Mouse (Mus musculus): Measurements from ENCODE around the gene Cbr1. TPM values are rescaled to one million over a fixed set of nuclear protein-coding genes. Genes with fewer than 3 reads are reported as not detected.

Cbr1 gene
- polyA plus RNA-seq, 1 experiment from 2014 or later, result 119 TPM

DNA sequence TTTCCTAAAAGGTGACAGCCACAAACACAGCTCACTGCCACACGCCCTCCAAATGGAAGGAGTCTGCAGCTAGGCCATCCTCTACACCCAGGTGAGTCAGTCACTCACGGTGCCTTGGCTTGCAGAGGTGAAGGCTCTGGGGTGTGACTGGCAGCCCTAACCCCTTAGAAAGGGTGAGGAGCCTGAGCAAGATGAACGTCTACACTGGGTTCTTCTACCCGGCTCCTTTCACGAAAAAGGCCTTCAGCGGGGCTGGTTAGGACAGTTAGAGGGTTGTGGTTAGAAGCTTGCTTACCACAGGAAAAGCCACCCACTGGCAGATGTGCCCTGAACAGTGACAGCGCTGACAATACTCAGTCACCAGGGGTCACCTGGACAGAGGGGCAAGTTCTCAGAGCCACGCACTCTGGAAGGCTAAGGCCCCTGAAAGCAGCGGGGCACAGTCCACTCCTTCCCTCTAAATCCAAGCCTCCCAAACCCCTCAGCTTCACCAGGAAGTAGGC lies 19.9 kb upstream of the Cbr1 start:
- Histone ChIP-seq H3K4me2 (replicated peaks) (no peak overlapping the region), H3K27ac (no peak overlapping the region), H3K4me3 (replicated peaks) (no peak overlapping the region), H3K36me3 (peaks cover 4% of the 10 kb centered on the region; the same call in 1 of the 2 replicates), H3K4me1 (replicated peaks) (no peaks in the 10 kb centered on the region), H3K27me3 (replicated peaks) (no peaks in the 10 kb centered on the region), H3K9me3 (no peaks in the 10 kb centered on the region), H3K9ac (no peak overlapping the region)
- no peak for ATAC-seq
- WGBS, result 88% methylated on average over 9 of the region's 9 CpGs

- WGBS, result 72% methylated on average over 8 of the region's 8 CpGs
- H3K4me3 ChIP-seq (replicated peaks), result no peak overlapping the region
- H3K36me3 ChIP-seq, result peaks cover 4% of the 10 kb centered on the region; the same call in 1 of the 2 replicates
- no peak for ATAC-seq
- no peak overlapping the region for H3K27ac ChIP-seq
- no peak overlapping the region for H3K4me2 ChIP-seq (replicated peaks)
- H3K27me3 ChIP-seq (replicated peaks), result no peaks in the 10 kb centered on the region
- no peaks in the 10 kb centered on the region for H3K4me1 ChIP-seq (replicated peaks)
- H3K9me3 ChIP-seq, result no peaks in the 10 kb centered on the region
- no peak overlapping the region for H3K9ac ChIP-seq
These were observed 19.3 kb upstream of the Cbr1 start for GRCm38 (mm10) chr16:93586382-93586781.

GRCm38 (mm10) chr16:93588281-93588680 lies 17.4 kb upstream of the Cbr1 start:
- Histone ChIP-seq H3K27ac (no peak overlapping the region), H3K27me3 (replicated peaks) (no peaks in the 10 kb centered on the region), H3K9ac (no peak overlapping the region), H3K9me3 (no peaks in the 10 kb centered on the region), H3K36me3 (peaks cover 4% of the 10 kb centered on the region; the same call in 1 of the 2 replicates), H3K4me2 (replicated peaks) (no peak overlapping the region), H3K4me3 (replicated peaks) (no peak overlapping the region), H3K4me1 (replicated peaks) (no peaks in the 10 kb centered on the region)
- no peak for ATAC-seq
- 61% methylated on average over 4 of the region's 4 CpGs for WGBS

DNA sequence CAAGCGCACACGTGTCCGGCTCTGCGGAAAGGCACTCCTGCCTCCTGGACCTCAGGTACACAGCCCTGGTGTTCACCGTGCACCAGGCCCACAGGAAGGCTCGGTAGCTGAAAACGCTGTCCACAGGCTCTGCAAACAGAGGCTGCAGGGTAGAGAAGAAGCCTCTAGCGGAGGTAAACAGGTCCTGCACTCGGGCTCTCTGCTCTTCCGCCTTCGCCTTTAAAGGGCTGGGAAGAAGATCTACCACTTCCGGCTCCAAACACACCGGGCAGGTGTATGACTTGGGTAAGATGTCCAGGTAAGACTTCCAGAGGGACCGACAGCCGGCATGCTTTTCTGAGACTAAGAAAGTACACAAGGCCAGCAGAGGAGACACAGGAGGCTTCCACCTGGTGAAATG lies 14.7 kb upstream of the Cbr1 start:
- Histone ChIP-seq H3K4me3 (replicated peaks) (no peak overlapping the region), H3K27me3 (replicated peaks) (no peaks in the 10 kb centered on the region), H3K36me3 (peaks cover 4% of the 10 kb centered on the region; the same call in 1 of the 2 replicates), H3K4me1 (replicated peaks) (no peaks in the 10 kb centered on the region), H3K9me3 (no peaks in the 10 kb centered on the region), H3K4me2 (replicated peaks) (no peak overlapping the region), H3K27ac (no peak overlapping the region), H3K9ac (no peak overlapping the region)
- no peak for ATAC-seq
- whole genome bisulfite sequencing, result 82% methylated on average over 15 of the region's 15 CpGs

DNA sequence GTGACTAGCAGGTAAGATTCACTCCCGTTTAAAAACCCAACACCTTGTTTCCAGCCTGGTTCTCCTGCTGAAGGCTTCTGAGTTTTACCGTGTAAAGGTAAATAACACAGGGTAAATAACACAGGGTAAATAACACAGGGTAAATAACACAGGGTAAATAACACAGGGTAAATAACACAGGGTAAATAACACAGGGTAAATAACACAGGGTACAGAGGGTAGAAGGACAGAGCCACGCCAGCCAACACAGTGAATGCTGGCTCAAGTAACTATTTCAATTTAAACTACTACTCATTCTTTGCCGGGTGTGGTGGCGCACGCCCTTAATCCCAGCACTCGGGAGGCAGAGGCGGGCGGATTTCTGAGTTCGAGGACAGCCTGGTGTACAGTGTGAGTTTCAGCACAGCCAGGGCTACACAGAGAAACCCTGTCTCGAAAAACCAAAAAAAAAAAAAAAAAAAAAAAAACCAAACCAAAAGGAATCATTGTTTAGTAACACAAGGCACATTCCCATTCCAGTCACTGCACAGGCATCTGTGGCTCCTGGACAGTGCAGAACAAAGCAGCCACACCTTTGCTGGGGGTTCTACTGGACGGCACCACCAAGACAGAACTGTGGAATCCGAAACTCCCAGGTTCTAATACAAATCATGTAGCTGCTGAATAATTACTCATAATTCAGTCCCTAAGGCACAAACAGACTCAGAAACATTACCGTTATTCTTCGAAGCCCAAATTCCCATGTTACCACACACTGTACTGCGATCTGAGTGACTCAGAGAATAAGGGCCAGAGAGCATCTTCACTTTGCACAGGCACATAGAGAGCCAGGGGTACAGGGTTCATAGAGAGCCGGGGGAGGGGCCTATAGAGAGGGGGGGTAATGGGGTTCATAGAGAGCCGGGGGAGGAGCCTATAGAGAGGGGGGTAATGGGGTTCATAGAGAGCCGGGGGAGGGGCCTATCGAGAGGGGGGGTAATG lies 13.9 kb upstream of the Cbr1 start:
- no peaks in the 10 kb centered on the region for H3K9me3 ChIP-seq
- peaks cover 4% of the 10 kb centered on the region; the same call in 1 of the 2 replicates for H3K36me3 ChIP-seq
- H3K4me3 ChIP-seq (replicated peaks), result no peak overlapping the region
- no peak for ATAC-seq
- H3K4me2 ChIP-seq (replicated peaks), result no peak overlapping the region
- no peaks in the 10 kb centered on the region for H3K27me3 ChIP-seq (replicated peaks)
- H3K4me1 ChIP-seq (replicated peaks), result no peaks in the 10 kb centered on the region
- H3K9ac ChIP-seq, result no peak overlapping the region
- WGBS, result 88% methylated on average over 20 of the region's 20 CpGs
- no peak overlapping the region for H3K27ac ChIP-seq

- Histone ChIP-seq H3K9ac (no peak overlapping the region), H3K4me2 (replicated peaks) (no peak overlapping the region), H3K4me3 (replicated peaks) (no peak overlapping the region), H3K4me1 (replicated peaks) (no peaks in the 10 kb centered on the region), H3K9me3 (no peaks in the 10 kb centered on the region), H3K27ac (no peak overlapping the region), H3K27me3 (replicated peaks) (no peaks in the 10 kb centered on the region), H3K36me3 (peaks cover 4% of the 10 kb centered on the region; the same call in 1 of the 2 replicates)
- ATAC-seq, result no peak
- WGBS, result 95% methylated on average over 3 of the region's 3 CpGs
These were observed 12.9 kb upstream of the Cbr1 start for GRCm38 (mm10) chr16:93592711-93593110.

GRCm38 (mm10) chr16:93593406-93593805 lies 12.2 kb upstream of the Cbr1 start:
- H3K27ac ChIP-seq, result no peak overlapping the region
- H3K4me1 ChIP-seq (replicated peaks), result no peaks in the 10 kb centered on the region
- no peak overlapping the region for H3K4me3 ChIP-seq (replicated peaks)
- no peaks in the 10 kb centered on the region for H3K9me3 ChIP-seq
- WGBS, result 88% methylated on average over 8 of the region's 8 CpGs
- no peak overlapping the region for H3K4me2 ChIP-seq (replicated peaks)
- H3K9ac ChIP-seq, result no peak overlapping the region
- no peaks in the 10 kb centered on the region for H3K27me3 ChIP-seq (replicated peaks)
- peaks cover 4% of the 10 kb centered on the region; the same call in 1 of the 2 replicates for H3K36me3 ChIP-seq
- ATAC-seq, result no peak

GRCm38 (mm10) chr16:93594448-93594847 lies 11.2 kb upstream of the Cbr1 start:
- no peaks in the 10 kb centered on the region for H3K4me1 ChIP-seq (replicated peaks)
- H3K27me3 ChIP-seq (replicated peaks), result no peaks in the 10 kb centered on the region
- H3K4me2 ChIP-seq (replicated peaks), result no peak overlapping the region
- no peak for ATAC-seq
- no peak overlapping the region for H3K9ac ChIP-seq
- H3K27ac ChIP-seq, result no peak overlapping the region
- H3K36me3 ChIP-seq, result peaks cover 4% of the 10 kb centered on the region; the same call in 1 of the 2 replicates
- H3K9me3 ChIP-seq, result no peaks in the 10 kb centered on the region
- 92% methylated on average over 10 of the region's 10 CpGs for WGBS
- H3K4me3 ChIP-seq (replicated peaks), result no peak overlapping the region

DNA sequence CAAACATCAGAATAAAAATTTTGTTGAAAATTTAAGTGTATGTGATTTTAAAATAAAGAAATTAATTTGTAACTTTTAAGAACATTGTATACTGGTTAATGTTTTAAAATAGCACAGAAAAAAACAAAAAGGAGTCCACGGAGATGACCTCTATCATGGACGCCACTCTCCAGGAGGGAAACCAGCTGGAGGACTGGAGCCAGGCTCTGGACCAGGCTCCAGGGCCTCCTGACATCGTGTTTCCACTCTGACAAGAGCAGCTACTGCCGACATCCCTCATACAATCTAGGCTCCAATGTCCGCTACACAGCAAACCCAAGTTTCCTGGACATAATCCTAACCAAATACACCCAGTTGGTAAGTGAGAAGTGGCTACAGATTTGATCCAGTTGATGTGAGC lies 9.9 kb upstream of the Cbr1 start:
- Histone ChIP-seq H3K27ac (no peak overlapping the region), H3K9ac (no peak overlapping the region), H3K4me2 (replicated peaks) (no peak overlapping the region), H3K36me3 (no peaks in the 10 kb centered on the region; the same call in 1 of the 2 replicates), H3K9me3 (no peaks in the 10 kb centered on the region), H3K4me3 (replicated peaks) (no peak overlapping the region), H3K27me3 (replicated peaks) (no peaks in the 10 kb centered on the region), H3K4me1 (replicated peaks) (no peaks in the 10 kb centered on the region)
- ATAC-seq, result no peak
- WGBS, result 84% methylated on average over 5 of the region's 5 CpGs

DNA sequence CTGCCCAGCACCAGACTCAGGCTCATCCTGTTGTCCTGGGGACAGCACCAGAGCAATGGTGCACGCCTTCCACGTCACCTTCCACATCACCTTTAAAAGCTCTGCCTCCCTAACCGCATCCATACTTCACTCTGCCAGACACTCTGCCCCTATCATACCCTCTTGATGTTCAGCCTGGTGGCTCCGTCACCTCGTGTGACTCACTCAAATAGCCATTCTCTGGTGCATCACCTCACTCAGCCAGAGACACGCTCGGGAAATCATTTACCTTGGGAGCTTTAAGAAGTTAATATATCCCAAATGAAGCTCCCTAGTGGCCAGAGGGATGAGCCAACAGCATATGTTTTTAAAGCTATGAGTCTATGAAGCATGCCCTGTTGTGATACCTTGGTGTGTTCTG lies 8.8 kb upstream of the Cbr1 start:
- no peaks in the 10 kb centered on the region for H3K9me3 ChIP-seq
- ATAC-seq, result no peak
- H3K36me3 ChIP-seq, result no peaks in the 10 kb centered on the region; the same call in 1 of the 2 replicates
- H3K4me3 ChIP-seq (replicated peaks), result no peak overlapping the region
- H3K27ac ChIP-seq, result no peak overlapping the region
- WGBS, result 89% methylated on average over 7 of the region's 7 CpGs
- H3K9ac ChIP-seq, result no peak overlapping the region
- no peak overlapping the region for H3K4me2 ChIP-seq (replicated peaks)
- H3K27me3 ChIP-seq (replicated peaks), result no peaks in the 10 kb centered on the region
- no peaks in the 10 kb centered on the region for H3K4me1 ChIP-seq (replicated peaks)

GRCm38 (mm10) chr16:93597551-93597950 lies 8.1 kb upstream of the Cbr1 start:
- no peak overlapping the region for H3K27ac ChIP-seq
- H3K9ac ChIP-seq, result no peak overlapping the region
- no peaks in the 10 kb centered on the region for H3K27me3 ChIP-seq (replicated peaks)
- H3K4me1 ChIP-seq (replicated peaks), result no peaks in the 10 kb centered on the region
- H3K36me3 ChIP-seq, result no peaks in the 10 kb centered on the region; the same call in 1 of the 2 replicates
- H3K4me3 ChIP-seq (replicated peaks), result no peak overlapping the region
- H3K4me2 ChIP-seq (replicated peaks), result no peak overlapping the region
- no peak for ATAC-seq
- no peaks in the 10 kb centered on the region for H3K9me3 ChIP-seq
- 90% methylated on average over 9 of the region's 9 CpGs for WGBS

DNA sequence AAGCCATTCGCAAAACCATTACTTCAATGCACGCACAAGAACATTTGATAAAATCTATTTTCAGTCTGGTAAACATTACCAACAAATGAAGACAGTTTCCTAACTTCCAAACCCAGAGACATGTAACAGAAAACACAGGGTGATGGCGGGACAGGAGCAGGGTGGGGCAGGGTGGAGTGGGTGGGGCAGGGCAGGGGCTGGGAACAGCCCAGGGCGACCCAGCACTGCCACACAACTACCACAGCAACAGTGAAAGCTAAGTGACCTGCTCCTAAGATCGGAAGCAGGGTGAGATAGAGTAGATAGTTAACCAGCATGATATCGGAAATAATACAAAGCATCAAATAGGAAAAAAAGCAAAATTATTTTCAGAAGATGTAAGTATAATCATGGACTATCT lies 6.2 kb upstream of the Cbr1 start:
- WGBS, result 83% methylated on average over 6 of the region's 6 CpGs
- no peak overlapping the region for H3K9ac ChIP-seq
- H3K27ac ChIP-seq, result no peak overlapping the region
- H3K9me3 ChIP-seq, result no peaks in the 10 kb centered on the region
- no peaks in the 10 kb centered on the region; the same call in 1 of the 2 replicates for H3K36me3 ChIP-seq
- ATAC-seq, result no peak
- no peaks in the 10 kb centered on the region for H3K27me3 ChIP-seq (replicated peaks)
- no peak overlapping the region for H3K4me3 ChIP-seq (replicated peaks)
- no peak overlapping the region for H3K4me2 ChIP-seq (replicated peaks)
- H3K4me1 ChIP-seq (replicated peaks), result peaks cover 2% of the 10 kb centered on the region; the same call in 1 of the 2 replicates
